Mouse (Mus musculus) thymus, postnatal 36 days (tissue): ENCODE measurements around the gene Dpp6.

Experiments
- DNase-seq, 2 experiments: peaks; one replicate each; pipeline ENCODE4 v3.0.0; 2022; ENCODE audit warnings: mixed read lengths in 2 of 2

Dpp6 gene

GRCm38 (mm10) chr5:27066837-27067236 lies 249.8 kb downstream of the Dpp6 start:
- DNase-seq = no peak

- DNase-seq = peak in 1 of 2 experiments; percentile 3
These were observed 258.2 kb downstream of the Dpp6 start for GRCm38 (mm10) chr5:27075131-27075591.

- DNase-seq = no peak
These were observed 259.0 kb downstream of the Dpp6 start for GRCm38 (mm10) chr5:27076046-27076445.

- DNase-seq = no peak
These were observed 260.8 kb downstream of the Dpp6 start for GRCm38 (mm10) chr5:27077821-27078220.

- DNase-seq = no peak
These were observed 264.3 kb downstream of the Dpp6 start for GRCm38 (mm10) chr5:27081275-27081674.

GRCm38 (mm10) chr5:27083762-27084161 lies 266.8 kb downstream of the Dpp6 start:
- DNase-seq = no peak

- no peak for DNase-seq
These were observed 291.2 kb downstream of the Dpp6 start for GRCm38 (mm10) chr5:27108221-27108620.

- DNase-seq = no peak
These were observed 305.5 kb downstream of the Dpp6 start for GRCm38 (mm10) chr5:27122479-27122878.

- DNase-seq = no peak
These were observed 305.9 kb downstream of the Dpp6 start for GRCm38 (mm10) chr5:27122944-27123343.

- no peak for DNase-seq
These were observed 309.0 kb downstream of the Dpp6 start for GRCm38 (mm10) chr5:27126034-27126433.

- no peak for DNase-seq
These were observed 316.2 kb downstream of the Dpp6 start for GRCm38 (mm10) chr5:27133196-27133595.

GRCm38 (mm10) chr5:27134436-27135005 lies 317.5 kb downstream of the Dpp6 start:
- DNase-seq = no peak

GRCm38 (mm10) chr5:27147397-27147945 lies 330.5 kb downstream of the Dpp6 start:
- no peak for DNase-seq

GRCm38 (mm10) chr5:27151017-27151416 lies 334.0 kb downstream of the Dpp6 start:
- no peak for DNase-seq

- DNase-seq = no peak
These were observed 338.7 kb downstream of the Dpp6 start for GRCm38 (mm10) chr5:27155671-27156070.

GRCm38 (mm10) chr5:27156366-27156765 lies 339.4 kb downstream of the Dpp6 start:
- DNase-seq = no peak

- no peak for DNase-seq
These were observed 344.2 kb downstream of the Dpp6 start for GRCm38 (mm10) chr5:27161122-27161645.

GRCm38 (mm10) chr5:27168550-27168949 lies 351.5 kb downstream of the Dpp6 start:
- no peak for DNase-seq

- no peak for DNase-seq
These were observed 368.0 kb downstream of the Dpp6 start for GRCm38 (mm10) chr5:27184963-27185362.

- no peak for DNase-seq
These were observed 374.4 kb downstream of the Dpp6 start for GRCm38 (mm10) chr5:27191242-27191969.

- no peak for DNase-seq
These were observed 377.2 kb downstream of the Dpp6 start for GRCm38 (mm10) chr5:27194157-27194556.

- no peak for DNase-seq
These were observed 378.0 kb downstream of the Dpp6 start for GRCm38 (mm10) chr5:27194975-27195374.

GRCm38 (mm10) chr5:27200581-27201341 lies 383.8 kb downstream of the Dpp6 start:
- no peak for DNase-seq
